Mouse (Mus musculus) neural tube, embryonic 15.5 days (tissue): ENCODE measurements around the gene Tbc1d17. TPM values are rescaled to one million over a fixed set of nuclear protein-coding genes. Genes with fewer than 3 reads are reported as not detected.
A peak's percentile ranks its signal among the peaks of the same experiment; 100 is the strongest.

ENCODE experiments used
- ATAC-seq: fragments of 200-750 bp; cut with Nextera tagmentation; 2 replicates; pipeline ENCODE4 v1.8.0; 2017; ENCODE audit warnings: mild to moderate bottlenecking, moderate TSS enrichment, moderate library complexity; ENCODE audit not compliant: low FRiP score
- H3K27ac ChIP-seq: fragments of 300-500 bp; sonication (generic); replicated peaks from 2 replicates; pipeline ENCODE4 v1.5.1; 2015; ENCODE audit warnings: mild to moderate bottlenecking, inconsistent platforms
- H3K27me3 ChIP-seq: fragments of 300-500 bp; sonication (generic); replicated peaks from 2 replicates; pipeline ENCODE4 v1.6.1; 2015; ENCODE audit warnings: inconsistent platforms
- H3K36me3 ChIP-seq: fragments of 300-500 bp; sonication (generic); 2 replicates; pipeline ENCODE4 v1.6.1; 2015; ENCODE audit warnings: inconsistent platforms
- H3K4me1 ChIP-seq: fragments of 300-500 bp; sonication (generic); 2 replicates; pipeline ENCODE4 v1.6.1; 2015; ENCODE audit warnings: inconsistent platforms
- H3K4me2 ChIP-seq: fragments of 300-500 bp; sonication (generic); 2 replicates; pipeline ENCODE4 v1.6.1; 2015; ENCODE audit warnings: inconsistent platforms, mild to moderate bottlenecking, moderate library complexity
- H3K4me3 ChIP-seq: fragments of 300-500 bp; sonication (generic); replicated peaks from 2 replicates; pipeline ENCODE4 v1.5.1; 2015; ENCODE audit warnings: mild to moderate bottlenecking, inconsistent platforms
- H3K9ac ChIP-seq: fragments of 300-500 bp; sonication (generic); replicated peaks from 2 replicates; pipeline ENCODE4 v1.6.1; 2015; ENCODE audit warnings: mild to moderate bottlenecking, inconsistent platforms
- H3K9me3 ChIP-seq: fragments of 300-500 bp; sonication (generic); replicated peaks from 2 replicates; pipeline ENCODE4 v1.6.1; 2016; ENCODE audit warnings: inconsistent platforms
- WGBS: fragments of 180-500 bp; shearing (Covaris S2); methylation state at CpG from one replicate; pipeline ENCODE4 v1.1.7; 2015; ENCODE audit warnings: mixed read lengths; 5-methylcytosine and 5-hydroxymethylcytosine counted together
- polyA plus RNA-seq: library from polyadenylated mRNA; unstranded; fragments of >200 nt; fragmentation: Nextera tagmentation; extraction: Ambion mirVana; gene quantifications from 2 replicates; pipeline ENCODE4 v1.2.1, GENCODE M21; 2015

Tbc1d17 gene
- polyA plus RNA-seq, 1 experiment from 2014 or later, result 110 TPM

DNA sequence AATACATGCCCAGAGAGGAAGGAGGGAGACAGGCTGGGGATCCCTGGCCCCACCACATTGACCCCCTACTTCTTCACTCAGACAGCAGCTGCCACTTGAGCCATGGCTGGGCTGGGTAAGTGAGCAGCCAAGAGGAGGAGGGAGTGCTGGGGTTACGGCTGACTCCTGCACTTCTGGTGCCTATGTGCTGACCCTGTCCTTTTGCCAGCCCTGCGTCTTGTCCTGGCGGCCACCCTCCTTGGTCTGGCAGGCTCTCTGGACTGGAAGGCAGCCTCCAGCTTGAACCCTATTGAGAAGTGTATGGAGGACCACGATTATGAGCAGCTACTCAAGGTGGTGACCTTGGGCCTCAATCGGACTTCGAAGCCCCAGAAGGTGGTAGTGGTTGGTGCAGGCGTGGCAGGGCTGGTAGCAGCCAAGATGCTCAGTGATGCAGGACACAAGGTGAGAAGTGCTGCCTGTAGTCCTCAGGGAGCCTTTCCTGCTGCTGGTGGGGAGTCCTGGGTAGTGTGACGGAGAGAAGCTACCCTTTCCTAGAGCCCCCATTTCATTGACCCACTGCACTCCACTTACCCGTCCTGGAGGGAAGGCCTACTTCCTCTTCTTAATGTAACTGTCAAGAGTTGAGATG is 12.3 kb downstream of the Tbc1d17 start:
- WGBS, result 90% methylated on average over 9 of the region's 9 CpGs
- H3K4me2 ChIP-seq, result no peak overlapping the region
- peaks cover 16% of the 10 kb centered on the region for H3K4me1 ChIP-seq
- peaks cover 22% of the 10 kb centered on the region; the same call in 1 of the 2 replicates for H3K36me3 ChIP-seq
- no peak overlapping the region for H3K27ac ChIP-seq
- no peaks in the 10 kb centered on the region for H3K9me3 ChIP-seq
- H3K27me3 ChIP-seq, result peaks cover 19% of the 10 kb centered on the region
- H3K9ac ChIP-seq, result no peak overlapping the region
- no peak overlapping the region for H3K4me3 ChIP-seq
- no peak for ATAC-seq

DNA sequence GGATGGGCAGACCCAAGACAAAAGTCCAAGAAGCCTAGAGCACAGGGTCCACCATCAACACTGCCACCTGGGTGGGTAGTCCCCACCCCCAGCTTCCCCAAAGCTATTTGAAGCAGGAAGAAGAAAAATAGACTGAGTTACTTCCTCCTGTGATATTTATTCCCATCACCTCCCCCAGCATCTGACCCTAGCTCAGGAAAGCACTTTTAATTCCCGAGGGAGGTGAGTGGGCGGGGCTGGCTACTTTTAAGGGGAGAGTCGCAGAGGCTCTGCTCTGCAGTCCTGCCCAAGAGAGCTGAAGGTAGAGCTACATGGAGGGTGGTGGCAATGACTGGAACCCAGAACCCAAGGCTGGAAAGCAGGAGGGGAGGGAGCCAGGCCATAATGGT is 12.9 kb downstream of the Tbc1d17 start:
- Histone ChIP-seq H3K4me3 (no peak overlapping the region), H3K9me3 (no peaks in the 10 kb centered on the region), H3K27me3 (peaks cover 15% of the 10 kb centered on the region), H3K27ac (no peak overlapping the region), H3K4me1 (peaks cover 16% of the 10 kb centered on the region), H3K9ac (no peak overlapping the region), H3K36me3 (peaks cover 22% of the 10 kb centered on the region), H3K4me2 (no peak overlapping the region)
- WGBS, result 52% methylated on average over 3 of the region's 3 CpGs
- no peak for ATAC-seq

DNA sequence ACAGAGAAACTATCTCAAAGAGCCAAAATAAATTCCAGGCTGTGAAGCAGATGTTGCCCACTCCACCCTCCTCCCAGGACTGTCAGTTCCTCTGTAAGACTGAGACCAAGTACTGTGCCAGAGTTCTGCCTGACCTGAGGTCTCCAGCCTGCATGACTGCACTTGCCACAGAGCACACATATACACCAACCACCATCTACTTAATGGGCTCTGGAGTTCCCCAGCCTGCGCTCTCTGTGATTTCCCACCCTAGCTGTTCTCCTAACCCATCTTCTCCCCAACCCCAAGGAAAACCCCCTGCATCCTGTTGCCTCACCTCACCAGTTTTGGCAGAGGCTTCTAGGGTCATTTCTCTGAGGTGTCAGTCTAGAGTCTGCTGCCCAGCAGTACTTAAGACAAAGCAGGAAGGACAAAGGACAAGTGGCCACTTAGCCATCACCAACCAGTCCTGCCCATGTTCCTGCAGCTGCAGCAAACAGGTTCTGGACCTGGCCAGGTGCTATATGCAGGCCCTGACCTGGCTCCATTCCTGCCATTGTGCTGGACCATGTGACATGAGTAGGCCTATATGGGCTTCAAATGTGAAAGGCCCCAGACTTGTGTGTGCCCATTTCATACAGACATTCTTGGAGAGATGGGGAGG is 13.4 kb downstream of the Tbc1d17 start:
- H3K9ac ChIP-seq, result no peak overlapping the region
- no peaks in the 10 kb centered on the region for H3K9me3 ChIP-seq
- no peak overlapping the region for H3K27ac ChIP-seq
- peaks cover 22% of the 10 kb centered on the region for H3K36me3 ChIP-seq
- H3K4me3 ChIP-seq, result no peak overlapping the region
- H3K27me3 ChIP-seq, result peaks cover 10% of the 10 kb centered on the region
- peaks cover 14% of the 10 kb centered on the region for H3K4me1 ChIP-seq
- no peak for ATAC-seq
- WGBS, result 94% methylated on average over 1 of the region's 1 CpGs
- H3K4me2 ChIP-seq, result no peak overlapping the region

DNA sequence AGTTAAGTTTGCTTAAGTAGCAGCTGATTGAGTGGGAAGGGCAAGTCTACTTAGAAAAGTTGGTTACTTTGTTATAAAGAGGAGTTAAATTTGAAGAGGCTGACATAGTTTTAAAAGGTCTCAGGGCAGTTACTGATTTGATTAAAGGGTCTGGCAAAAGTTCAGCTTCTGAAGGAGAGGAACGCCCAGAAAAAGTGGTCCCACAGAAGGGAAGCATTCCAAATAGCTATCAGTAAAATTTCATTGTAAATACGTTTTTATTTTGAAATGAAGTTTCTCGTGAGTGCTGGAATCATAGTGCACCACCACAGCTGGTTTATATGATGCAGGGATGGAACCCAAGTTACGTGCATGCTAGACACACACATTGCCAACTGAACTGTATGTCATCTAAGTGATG is 16.1 kb downstream of the Tbc1d17 start:
- Histone ChIP-seq H3K27me3 (no peaks in the 10 kb centered on the region), H3K9me3 (no peaks in the 10 kb centered on the region), H3K36me3 (peaks cover 38% of the 10 kb centered on the region), H3K4me2 (no peak overlapping the region), H3K9ac (no peak overlapping the region), H3K4me3 (no peak overlapping the region), H3K27ac (no peak overlapping the region), H3K4me1 (no peaks in the 10 kb centered on the region)
- no peak for ATAC-seq
- WGBS, result 84% methylated on average over 4 of the region's 4 CpGs

DNA sequence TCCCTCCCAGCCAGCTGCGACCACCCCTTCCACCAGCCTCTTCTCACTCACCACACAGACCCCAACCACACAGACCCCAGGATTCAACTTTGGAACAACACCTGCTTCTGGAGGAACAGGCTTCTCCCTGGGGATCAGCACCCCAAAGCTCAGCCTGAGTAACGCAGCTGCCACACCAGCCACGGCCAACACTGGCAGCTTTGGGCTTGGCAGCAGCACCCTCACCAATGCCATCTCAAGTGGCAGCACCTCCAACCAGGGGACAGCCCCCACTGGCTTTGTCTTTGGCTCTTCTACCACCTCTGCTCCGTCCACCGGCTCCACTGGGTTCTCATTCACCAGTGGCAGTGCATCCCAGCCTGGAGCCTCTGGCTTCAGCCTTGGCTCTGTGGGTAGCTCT is 20.2 kb downstream of the Tbc1d17 start:
- Histone ChIP-seq H3K4me2 (no peak overlapping the region), H3K4me3 (no peak overlapping the region), H3K9me3 (no peaks in the 10 kb centered on the region), H3K27me3 (no peaks in the 10 kb centered on the region), H3K36me3 (peaks cover 38% of the 10 kb centered on the region), H3K27ac (no peak overlapping the region), H3K9ac (no peak overlapping the region), H3K4me1 (peaks cover 14% of the 10 kb centered on the region; the same call in 1 of the 2 replicates)
- no peak for ATAC-seq
- 93% methylated on average over 5 of the region's 5 CpGs for WGBS

DNA sequence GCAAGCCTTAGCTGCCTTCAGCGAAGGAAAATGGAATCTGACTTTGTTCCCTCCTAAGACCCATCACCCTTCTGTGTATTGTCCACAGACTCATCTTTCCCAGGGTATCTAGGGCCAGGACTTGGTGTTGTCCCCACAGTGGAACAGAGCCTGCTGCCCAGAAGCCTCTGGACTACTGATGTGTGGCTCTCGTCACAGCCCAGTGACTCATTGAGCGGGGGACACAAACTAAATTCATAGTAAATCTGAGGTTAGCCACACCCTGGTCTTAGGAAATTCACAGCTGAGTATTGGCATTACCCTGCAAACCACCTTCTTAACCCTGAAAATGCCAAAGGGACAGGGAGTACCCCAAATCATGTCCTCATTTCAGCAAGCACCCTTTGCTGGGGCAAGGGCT is 22.1 kb downstream of the Tbc1d17 start:
- ATAC-seq, result no peak
- WGBS, result 91% methylated on average over 3 of the region's 3 CpGs
- H3K4me2 ChIP-seq, result no peak overlapping the region
- no peaks in the 10 kb centered on the region for H3K9me3 ChIP-seq
- H3K4me1 ChIP-seq, result peaks cover 17% of the 10 kb centered on the region; the same call in 1 of the 2 replicates
- no peak overlapping the region for H3K9ac ChIP-seq
- no peaks in the 10 kb centered on the region for H3K27me3 ChIP-seq
- peaks cover 33% of the 10 kb centered on the region for H3K36me3 ChIP-seq
- no peak overlapping the region for H3K4me3 ChIP-seq
- H3K27ac ChIP-seq, result no peak overlapping the region

DNA sequence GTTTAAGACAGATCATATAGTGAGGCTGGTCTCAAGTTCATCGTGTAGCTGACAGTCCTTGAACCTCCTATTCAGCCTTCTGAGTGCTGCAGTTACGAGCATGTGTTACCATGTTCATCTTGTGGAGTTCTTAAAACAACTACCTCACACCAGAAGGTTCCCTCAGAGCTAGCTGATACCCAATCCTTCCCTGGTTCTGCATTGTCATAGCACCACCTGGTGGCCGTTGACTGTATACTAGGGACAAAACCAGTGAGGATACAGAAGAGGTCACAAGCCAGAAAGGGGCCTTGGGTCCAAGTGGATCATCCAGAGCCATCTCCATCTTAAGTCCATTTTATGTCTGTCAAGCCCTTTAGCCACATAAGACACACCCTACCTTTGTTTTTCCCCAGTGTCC is 24.0 kb downstream of the Tbc1d17 start:
- ATAC-seq, result peak; percentile 76
- H3K4me1 ChIP-seq, result peaks cover 28% of the 10 kb centered on the region
- H3K36me3 ChIP-seq, result peaks cover 14% of the 10 kb centered on the region
- no peak overlapping the region for H3K9ac ChIP-seq
- H3K27me3 ChIP-seq, result no peaks in the 10 kb centered on the region
- 24% methylated on average over 3 of the region's 3 CpGs for whole genome bisulfite sequencing
- no peak overlapping the region for H3K4me2 ChIP-seq
- no peaks in the 10 kb centered on the region for H3K9me3 ChIP-seq
- H3K27ac ChIP-seq, result no peak overlapping the region
- no peak overlapping the region for H3K4me3 ChIP-seq

DNA sequence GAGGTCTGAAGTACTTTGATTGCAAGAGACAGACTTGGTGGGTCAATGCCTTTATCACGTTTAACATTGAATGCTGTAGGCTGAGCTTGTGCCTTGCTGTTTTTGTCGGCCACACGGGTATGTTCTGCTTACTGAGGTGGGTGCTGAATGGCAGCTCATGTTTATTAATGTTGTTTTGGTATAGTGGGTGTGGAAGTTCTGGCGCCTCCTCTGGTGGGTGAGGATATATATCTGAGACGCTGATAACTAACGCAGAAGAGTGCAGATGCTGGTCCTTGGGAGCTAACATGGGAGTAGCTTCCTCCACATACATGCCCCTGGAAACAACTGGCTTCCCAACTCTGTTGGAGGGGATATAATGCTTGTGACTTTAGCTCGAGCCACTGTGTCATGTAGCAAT is 25.5 kb downstream of the Tbc1d17 start:
- H3K9ac ChIP-seq, result no peak overlapping the region
- WGBS, result 35% methylated on average over 7 of the region's 7 CpGs
- ATAC-seq, result no peak

DNA sequence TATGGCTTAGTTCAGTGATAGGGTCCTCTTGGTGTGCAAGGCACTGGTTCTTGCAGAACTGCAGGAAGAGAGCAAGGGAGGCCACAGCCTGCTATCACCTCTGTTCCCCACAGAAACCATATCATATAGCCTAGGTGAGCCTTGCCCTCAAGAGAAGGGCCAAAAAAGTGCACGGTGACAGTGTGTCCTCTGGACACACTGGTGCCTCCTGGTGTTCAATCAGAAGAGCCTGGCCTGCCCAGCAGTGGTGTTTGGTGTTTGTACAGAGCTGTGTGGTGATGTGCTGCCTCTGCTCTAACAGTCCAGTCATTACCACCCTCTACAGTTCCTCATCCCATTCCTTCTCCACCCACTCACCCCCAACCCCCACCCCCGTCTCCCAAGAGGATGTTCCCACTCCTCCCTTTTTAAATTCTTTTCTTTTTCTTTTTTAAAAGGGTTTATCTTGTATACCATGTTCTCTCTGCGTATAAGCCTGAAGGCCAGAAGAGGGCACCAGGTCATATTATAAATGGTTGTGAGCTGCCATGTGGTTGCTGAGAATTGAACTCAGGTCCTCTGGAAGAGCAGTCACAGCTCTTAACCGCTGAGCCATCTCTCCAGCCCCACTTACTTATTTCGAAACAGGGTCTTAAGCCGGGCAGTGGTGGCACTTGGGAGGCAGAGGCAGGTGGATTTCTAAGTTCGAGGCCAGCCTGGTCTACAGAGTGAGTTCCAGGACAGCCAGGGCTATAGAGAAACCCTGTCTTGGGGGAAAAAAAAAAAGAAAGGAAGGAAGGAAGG is 27.0 kb downstream of the Tbc1d17 start:
- 89% methylated on average over 7 of the region's 7 CpGs for WGBS
- Histone ChIP-seq H3K9ac (no peak overlapping the region), H3K36me3 (no peaks in the 10 kb centered on the region), H3K4me2 (no peak overlapping the region), H3K4me1 (peaks cover 58% of the 10 kb centered on the region), H3K9me3 (no peaks in the 10 kb centered on the region), H3K27ac (no peak overlapping the region), H3K27me3 (no peaks in the 10 kb centered on the region), H3K4me3 (no peak overlapping the region)
- no peak for ATAC-seq

More for the DNA sequence above, 25.5 kb downstream of the Tbc1d17 start:
- H3K4me2 ChIP-seq, result no peak overlapping the region
- H3K4me1 ChIP-seq, result peaks cover 43% of the 10 kb centered on the region
- H3K4me3 ChIP-seq, result no peak overlapping the region
- H3K27me3 ChIP-seq, result no peaks in the 10 kb centered on the region
- H3K27ac ChIP-seq, result no peak overlapping the region
- no peaks in the 10 kb centered on the region for H3K9me3 ChIP-seq
- no peaks in the 10 kb centered on the region; the same call in 1 of the 2 replicates for H3K36me3 ChIP-seq

DNA sequence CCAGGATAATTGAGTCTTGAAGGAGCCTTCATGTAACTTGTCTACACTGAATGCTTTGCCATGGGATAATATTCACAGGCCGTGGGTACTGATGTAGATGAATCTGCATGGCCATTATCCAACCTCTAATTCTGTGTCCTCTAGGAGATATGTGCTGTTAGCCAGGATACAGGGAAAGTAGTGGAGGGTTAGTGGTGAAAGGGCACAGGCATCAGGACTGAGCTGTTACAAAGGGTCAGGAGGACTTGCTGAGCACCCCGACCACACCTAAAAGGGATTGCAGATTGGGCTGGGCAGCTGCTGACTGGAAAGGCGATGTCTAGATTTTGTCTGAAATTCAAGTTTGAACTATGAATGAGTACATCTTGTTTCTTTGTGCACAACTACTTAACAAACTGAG is 28.4 kb downstream of the Tbc1d17 start:
- WGBS, result 90% methylated on average over 3 of the region's 3 CpGs
- Histone ChIP-seq H3K9ac (no peak overlapping the region), H3K27me3 (no peaks in the 10 kb centered on the region), H3K4me1 (peaks cover 60% of the 10 kb centered on the region), H3K4me2 (no peak overlapping the region), H3K9me3 (no peaks in the 10 kb centered on the region), H3K36me3 (no peaks in the 10 kb centered on the region), H3K27ac (no peak overlapping the region), H3K4me3 (no peak overlapping the region)
- no peak for ATAC-seq

DNA sequence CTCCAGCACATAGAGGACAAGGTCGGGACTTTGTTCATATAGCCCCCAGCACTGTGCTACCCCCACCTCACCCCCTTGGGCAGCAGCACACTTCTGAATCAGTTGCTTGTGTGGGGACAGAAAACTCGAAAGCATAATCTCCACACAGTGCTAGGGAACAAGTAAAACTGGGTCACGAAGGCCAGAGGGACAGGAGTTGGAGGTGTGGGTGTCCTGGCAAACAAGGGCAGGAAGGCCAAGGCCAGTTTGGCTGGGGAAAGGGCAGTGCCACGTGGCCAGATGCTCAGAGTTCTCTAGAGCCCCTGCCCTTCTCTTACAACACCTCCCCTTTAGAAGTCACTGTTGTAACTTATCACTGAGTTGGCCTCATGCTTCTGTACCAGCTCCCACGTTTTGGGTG is 29.0 kb downstream of the Tbc1d17 start:
- no peak for ATAC-seq
- Histone ChIP-seq H3K27ac (no peak overlapping the region), H3K4me2 (no peak overlapping the region), H3K36me3 (no peaks in the 10 kb centered on the region), H3K27me3 (no peaks in the 10 kb centered on the region), H3K4me1 (peaks cover 63% of the 10 kb centered on the region), H3K9me3 (no peaks in the 10 kb centered on the region), H3K9ac (no peak overlapping the region), H3K4me3 (no peak overlapping the region)
- WGBS, result 79% methylated on average over 5 of the region's 5 CpGs

DNA sequence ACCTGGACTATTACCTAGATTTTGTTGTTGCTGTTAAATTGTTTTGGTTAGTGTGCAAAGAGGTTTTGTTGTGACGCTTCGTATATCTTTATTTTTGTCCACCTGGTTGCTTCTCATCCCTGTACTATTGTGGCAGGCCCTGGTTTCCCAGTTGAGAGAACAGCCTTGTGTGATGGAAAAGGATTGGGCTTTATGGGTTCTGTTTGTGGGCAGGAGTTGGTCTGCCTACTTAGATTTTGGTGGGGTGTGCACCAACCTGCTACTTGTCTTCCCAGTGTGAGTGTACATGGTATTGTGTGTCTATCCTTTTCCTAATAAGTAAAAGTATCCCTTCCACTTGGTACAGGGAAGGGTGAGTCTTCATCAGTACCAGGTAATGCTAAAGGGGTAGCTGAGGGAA is 29.5 kb downstream of the Tbc1d17 start:
- Histone ChIP-seq H3K27ac (no peak overlapping the region), H3K9ac (0 out of 2 replicates have a peak overlapping the region, but pooled peaks have one; percentile 4), H3K4me2 (peak overlapping the region; percentile 63), H3K36me3 (no peaks in the 10 kb centered on the region), H3K9me3 (no peaks in the 10 kb centered on the region), H3K27me3 (no peaks in the 10 kb centered on the region), H3K4me3 (no peak overlapping the region), H3K4me1 (peaks cover 61% of the 10 kb centered on the region)
- WGBS, result 94% methylated on average over 2 of the region's 2 CpGs
- ATAC-seq, result no peak
